Mouse (Mus musculus): ENCODE data around the gene Sema3e. TPM values are rescaled to one million over a fixed set of nuclear protein-coding genes. Genes with fewer than 3 reads are reported as not detected.

Sema3e gene
- polyA plus RNA-seq, 1 experiment from 2014 or later, result 1.9 TPM

GRCm38 (mm10) chr5:14033302-14033701 is 8.2 kb downstream of the Sema3e start:
- WGBS, result 44% methylated on average over 3 of the region's 3 CpGs
- Histone ChIP-seq H3K27me3 (replicated peaks; ENCODE audit: low read depth, poor library complexity, severe bottlenecking) (no peaks in the 10 kb centered on the region), H3K9me3 (no peaks in the 10 kb centered on the region), H3K27ac (replicated peaks) (no peak overlapping the region), H3K4me3 (no peak overlapping the region), H3K4me1 (no peaks in the 10 kb centered on the region), H3K36me3 (replicated peaks) (no peaks in the 10 kb centered on the region)
- DNase-seq (ENCODE audit: low spot score), result no peak

- peak; percentile 25 for DNase-seq (ENCODE audit: low spot score)
These were observed 13.9 kb downstream of the Sema3e start for GRCm38 (mm10) chr5:14038813-14039496.

GRCm38 (mm10) chr5:14040208-14040607 is 15.1 kb downstream of the Sema3e start:
- H3K4me3 ChIP-seq, result no peak overlapping the region
- H3K9me3 ChIP-seq, result no peaks in the 10 kb centered on the region
- WGBS, result 32% methylated on average over 4 of the region's 4 CpGs
- peaks cover 6% of the 10 kb centered on the region; the same call in 1 of the 2 replicates for H3K4me1 ChIP-seq
- no peak overlapping the region for H3K27ac ChIP-seq (replicated peaks)
- DNase-seq (ENCODE audit: low spot score), result no peak
- no peaks in the 10 kb centered on the region for H3K36me3 ChIP-seq (replicated peaks)
- H3K27me3 ChIP-seq (replicated peaks; ENCODE audit: low read depth, poor library complexity, severe bottlenecking), result 0 out of 2 replicates have a peak, but pooled peaks cover 4% of the 10 kb centered on the region

More at GRCm38 (mm10) chr5:14038813-14039496, 13.9 kb downstream of the Sema3e start:
- H3K9me3 ChIP-seq, result no peaks in the 10 kb centered on the region
- H3K36me3 ChIP-seq (replicated peaks), result no peaks in the 10 kb centered on the region
- H3K4me1 ChIP-seq, result peaks cover 6% of the 10 kb centered on the region; the same call in 1 of the 2 replicates
- H3K4me3 ChIP-seq, result no peak overlapping the region
- H3K27ac ChIP-seq (replicated peaks), result no peak overlapping the region
- H3K27me3 ChIP-seq (replicated peaks; ENCODE audit: low read depth, poor library complexity, severe bottlenecking), result 0 out of 2 replicates have a peak, but pooled peaks cover 4% of the 10 kb centered on the region
- WGBS, result 17% methylated on average over 9 of the region's 9 CpGs

GRCm38 (mm10) chr5:14043116-14043515 is 18.0 kb downstream of the Sema3e start:
- H3K27ac ChIP-seq (replicated peaks), result no peak overlapping the region
- DNase-seq (ENCODE audit: low spot score), result no peak
- 89% methylated on average over 5 of the region's 5 CpGs for WGBS
- no peaks in the 10 kb centered on the region for H3K36me3 ChIP-seq (replicated peaks)
- H3K27me3 ChIP-seq (replicated peaks; ENCODE audit: low read depth, poor library complexity, severe bottlenecking), result 0 out of 2 replicates have a peak, but pooled peaks cover 4% of the 10 kb centered on the region
- H3K4me1 ChIP-seq, result peaks cover 6% of the 10 kb centered on the region; the same call in 1 of the 2 replicates
- H3K9me3 ChIP-seq, result no peaks in the 10 kb centered on the region
- no peak overlapping the region for H3K4me3 ChIP-seq

GRCm38 (mm10) chr5:14043983-14044382 is 18.9 kb downstream of the Sema3e start:
- Histone ChIP-seq H3K4me3 (no peak overlapping the region), H3K27me3 (replicated peaks; ENCODE audit: low read depth, poor library complexity, severe bottlenecking) (0 out of 2 replicates have a peak, but pooled peaks cover 2% of the 10 kb centered on the region), H3K36me3 (replicated peaks) (no peaks in the 10 kb centered on the region), H3K4me1 (peaks cover 3% of the 10 kb centered on the region; the same call in 1 of the 2 replicates), H3K27ac (replicated peaks) (no peak overlapping the region), H3K9me3 (no peaks in the 10 kb centered on the region)
- WGBS, result 92% methylated on average over 6 of the region's 6 CpGs
- DNase-seq (ENCODE audit: low spot score), result no peak

- no peak for DNase-seq (ENCODE audit: low spot score)
- Histone ChIP-seq H3K9me3 (no peaks in the 10 kb centered on the region), H3K36me3 (replicated peaks) (no peaks in the 10 kb centered on the region), H3K4me1 (no peaks in the 10 kb centered on the region), H3K27me3 (replicated peaks; ENCODE audit: low read depth, poor library complexity, severe bottlenecking) (no peaks in the 10 kb centered on the region), H3K4me3 (no peak overlapping the region), H3K27ac (replicated peaks) (no peak overlapping the region)
- 34% methylated on average over 7 of the region's 7 CpGs for WGBS
These were observed 23.6 kb downstream of the Sema3e start for GRCm38 (mm10) chr5:14048660-14049059.

GRCm38 (mm10) chr5:14054472-14054871 is 29.4 kb downstream of the Sema3e start:
- DNase-seq (ENCODE audit: low spot score), result no peak
- WGBS, result 72% methylated on average over 5 of the region's 5 CpGs
- no peak overlapping the region for H3K27ac ChIP-seq (replicated peaks)
- no peaks in the 10 kb centered on the region for H3K36me3 ChIP-seq (replicated peaks)
- H3K4me3 ChIP-seq, result no peak overlapping the region
- no peaks in the 10 kb centered on the region for H3K9me3 ChIP-seq
- no peaks in the 10 kb centered on the region for H3K27me3 ChIP-seq (replicated peaks; ENCODE audit: low read depth, poor library complexity, severe bottlenecking)
- no peaks in the 10 kb centered on the region for H3K4me1 ChIP-seq

GRCm38 (mm10) chr5:14059895-14060553 is 34.9 kb downstream of the Sema3e start:
- H3K4me1 ChIP-seq, result no peaks in the 10 kb centered on the region
- H3K4me3 ChIP-seq, result no peak overlapping the region
- 87% methylated on average over 4 of the region's 4 CpGs for WGBS
- no peak for DNase-seq (ENCODE audit: low spot score)
- H3K36me3 ChIP-seq (replicated peaks), result no peaks in the 10 kb centered on the region
- H3K27ac ChIP-seq (replicated peaks), result no peak overlapping the region
- no peaks in the 10 kb centered on the region for H3K27me3 ChIP-seq (replicated peaks; ENCODE audit: low read depth, poor library complexity, severe bottlenecking)
- no peaks in the 10 kb centered on the region for H3K9me3 ChIP-seq

GRCm38 (mm10) chr5:14062918-14063481 is 37.9 kb downstream of the Sema3e start:
- no peak for DNase-seq (ENCODE audit: low spot score)
- Histone ChIP-seq H3K27ac (replicated peaks) (no peak overlapping the region), H3K4me3 (no peak overlapping the region), H3K27me3 (replicated peaks; ENCODE audit: low read depth, poor library complexity, severe bottlenecking) (no peaks in the 10 kb centered on the region), H3K4me1 (no peaks in the 10 kb centered on the region), H3K36me3 (replicated peaks) (no peaks in the 10 kb centered on the region), H3K9me3 (no peaks in the 10 kb centered on the region)
- 52% methylated on average over 4 of the region's 4 CpGs for WGBS

- H3K27me3 ChIP-seq (replicated peaks; ENCODE audit: low read depth, poor library complexity, severe bottlenecking), result no peaks in the 10 kb centered on the region
- no peaks in the 10 kb centered on the region for H3K9me3 ChIP-seq
- H3K27ac ChIP-seq (replicated peaks), result no peak overlapping the region
- WGBS, result 92% methylated on average over 3 of the region's 3 CpGs
- H3K4me1 ChIP-seq, result no peaks in the 10 kb centered on the region
- H3K36me3 ChIP-seq (replicated peaks), result no peaks in the 10 kb centered on the region
- DNase-seq (ENCODE audit: low spot score), result no peak
- H3K4me3 ChIP-seq, result no peak overlapping the region
These were observed 48.1 kb downstream of the Sema3e start for GRCm38 (mm10) chr5:14073152-14073551.

GRCm38 (mm10) chr5:14088100-14088499 is 63.0 kb downstream of the Sema3e start:
- no peaks in the 10 kb centered on the region for H3K36me3 ChIP-seq (replicated peaks)
- no peaks in the 10 kb centered on the region for H3K9me3 ChIP-seq
- DNase-seq (ENCODE audit: low spot score), result no peak
- H3K27me3 ChIP-seq (replicated peaks; ENCODE audit: low read depth, poor library complexity, severe bottlenecking), result no peaks in the 10 kb centered on the region
- H3K4me3 ChIP-seq, result no peak overlapping the region
- peaks cover 9% of the 10 kb centered on the region for H3K4me1 ChIP-seq
- no peak overlapping the region for H3K27ac ChIP-seq (replicated peaks)
- WGBS, result 88% methylated on average over 2 of the region's 2 CpGs

GRCm38 (mm10) chr5:14089875-14090608 is 65.0 kb downstream of the Sema3e start:
- WGBS, result 86% methylated on average over 9 of the region's 9 CpGs
- H3K36me3 ChIP-seq (replicated peaks), result no peaks in the 10 kb centered on the region
- no peak overlapping the region for H3K4me3 ChIP-seq
- H3K9me3 ChIP-seq, result no peaks in the 10 kb centered on the region
- no peak for DNase-seq (ENCODE audit: low spot score)
- H3K27ac ChIP-seq (replicated peaks), result no peak overlapping the region
- no peaks in the 10 kb centered on the region for H3K27me3 ChIP-seq (replicated peaks; ENCODE audit: low read depth, poor library complexity, severe bottlenecking)
- H3K4me1 ChIP-seq, result peaks cover 9% of the 10 kb centered on the region

All from embryonic facial prominence, embryonic 10.5 days (tissue).